In genomic region chr10:79959847-79960601, GRCm38 (mm10) we compare ENCODE assay signal across 8 mouse cellular contexts. TPM values are rescaled to one million over a fixed set of nuclear protein-coding genes. Genes with fewer than 3 reads are reported as not detected.
DNase-seq lines count a peak whose midpoint lies in the region; ATAC-seq lines count a peak whose summit lies in the region.

Wdr18 (plus strand) TSS chr10:79960152.

- peak within 1 kb of the TSS; percentile 91 for H3K4me3 ChIP-seq in forebrain, embryonic 14.5 days (ENCODE audit: low read depth, low read length)
- H3K4me3 ChIP-seq in neural tube, embryonic 15.5 days (replicated peaks): peak within 1 kb of the TSS; percentile 97

- H3K4me2 ChIP-seq in forebrain, embryonic 14.5 days (ENCODE audit: low read length): peak within 1 kb of the TSS; percentile 86
- H3K4me2 ChIP-seq in neural tube, embryonic 15.5 days: peak within 1 kb of the TSS; percentile 86

- ATAC-seq in forebrain, embryonic 14.5 days: peak; percentile 97
- peak; percentile 96 for ATAC-seq in neural tube, embryonic 15.5 days (ENCODE audit: low FRiP score)

- H3K27ac ChIP-seq in forebrain, embryonic 14.5 days (ENCODE audit: low read depth, low read length): peak within 1 kb of the TSS; percentile 58; the same call in 1 of the 2 replicates
- peak within 1 kb of the TSS; percentile 85 for H3K27ac ChIP-seq in neural tube, embryonic 15.5 days (replicated peaks)

- H3K4me1 ChIP-seq in forebrain, embryonic 14.5 days (ENCODE audit: control insufficient read depth, insufficient read depth, low read length): peaks cover 6% of the 10 kb centered on the region; the same call in 1 of the 2 replicates
- H3K4me1 ChIP-seq in neural tube, embryonic 15.5 days: peaks cover 15% of the 10 kb centered on the region

- under 1% methylated on average over 61 of the region's 61 CpGs for WGBS in forebrain, embryonic 14.5 days
- WGBS in neural tube, embryonic 15.5 days: under 1% methylated on average over 61 of the region's 61 CpGs

- peak within 1 kb of the TSS; percentile 78 for H3K9ac ChIP-seq in forebrain, embryonic 14.5 days (ENCODE audit: low read length)
- peak within 1 kb of the TSS; percentile 85 for H3K9ac ChIP-seq in neural tube, embryonic 15.5 days (replicated peaks)

- no peaks in the 10 kb centered on the region for H3K9me3 ChIP-seq in forebrain, embryonic 14.5 days (replicated peaks; ENCODE audit: control insufficient read depth, low read length)
- no peaks in the 10 kb centered on the region for H3K9me3 ChIP-seq in neural tube, embryonic 15.5 days (replicated peaks)

- H3K27me3 ChIP-seq in forebrain, embryonic 14.5 days (replicated peaks; ENCODE audit: control insufficient read depth, insufficient read depth, low read length): no peaks in the 10 kb centered on the region
- H3K27me3 ChIP-seq in neural tube, embryonic 15.5 days (replicated peaks): no peaks in the 10 kb centered on the region; the same call in 1 of the 2 replicates

- intact Hi-C loops in heart, postnatal 14 days (cut with DNase I): loop anchor here (10.0 kb wide), 2 partner anchors 175 to 285 kb away; partner anchors contain the start of genes Atp5d and Ndufs7

- peak; percentile 100 for DNase-seq in ES-CJ7 (ENCODE audit: low read depth, low spot score)
- DNase-seq in cerebellum, adult 11 months: peak; percentile 100
- peak; percentile 99 for DNase-seq in forebrain, embryonic 14.5 days (ENCODE audit: low spot score)
- peak; percentile 99 for DNase-seq in heart, postnatal 14 days
- peak; percentile 100 for DNase-seq in layer of hippocampus, adult 11-12 months (ENCODE audit: low spot score)
- peak; percentile 100 for DNase-seq in lung, adult 18-20 months
- DNase-seq in testis, postnatal 14 days (ENCODE audit: low spot score): peak; percentile 100

- peaks cover 35% of the 10 kb centered on the region for H3K36me3 ChIP-seq in forebrain, embryonic 14.5 days (ENCODE audit: control insufficient read depth, insufficient read depth, low read length)
- peaks cover 31% of the 10 kb centered on the region for H3K36me3 ChIP-seq in neural tube, embryonic 15.5 days

RNA-seq across cellular contexts. Expression of gene Wdr18, which starts in this region (rescaled TPM):
- polyA plus RNA-seq in forebrain, embryonic 14.5 days (2014; fragmentation: Nextera tagmentation; extraction: Ambion mirVana): 96.4 and 101 TPM in 2 replicates
- 10 to 100 TPM; 21.7 to 24.0 TPM for total RNA-seq in heart, postnatal 14 days (2021)
- polyA plus RNA-seq in neural tube, embryonic 15.5 days (2015; fragmentation: Nextera tagmentation; extraction: Ambion mirVana): 94.4 and 104 TPM in 2 replicates

Comparison
In these comparisons a context has a peak if more than half of its experiments do, and no peak if none do; other contexts are left out.
1. Peak in every context shown above with its lines: DNase-seq, ATAC-seq, H3K4me3 ChIP-seq and H3K27ac ChIP-seq.